Mouse (Mus musculus) cerebellum, postnatal 36 days (tissue): ENCODE measurements around the gene Tmem186.

Experiments used
- DNase-seq, 2 experiments: peaks; one replicate each; pipeline ENCODE4 v3.0.0; 2021 to 2022; ENCODE audit warnings: mixed read lengths in 2 of 2

Gene Tmem186

DNA sequence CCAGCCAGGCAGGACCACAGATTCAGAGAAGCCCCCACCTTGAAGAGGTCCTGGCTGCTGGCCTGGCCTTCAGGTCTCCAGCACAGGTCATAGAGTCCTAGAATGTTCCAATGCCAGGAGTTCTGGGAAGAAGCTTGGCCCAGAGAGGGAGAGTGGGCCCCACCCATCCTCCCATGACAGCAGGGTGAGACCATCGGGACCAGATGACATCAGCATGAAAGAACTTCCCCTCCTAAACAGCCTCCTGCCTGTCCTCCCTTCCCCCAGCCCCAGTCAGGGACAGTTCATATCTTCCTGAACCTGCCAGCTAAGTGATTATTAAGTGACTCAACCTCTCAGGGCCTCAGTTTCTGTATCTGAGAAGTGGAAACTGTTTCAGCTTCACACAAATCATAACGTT is 28.9 kb upstream of the Tmem186 start:
- no peak for DNase-seq

DNA sequence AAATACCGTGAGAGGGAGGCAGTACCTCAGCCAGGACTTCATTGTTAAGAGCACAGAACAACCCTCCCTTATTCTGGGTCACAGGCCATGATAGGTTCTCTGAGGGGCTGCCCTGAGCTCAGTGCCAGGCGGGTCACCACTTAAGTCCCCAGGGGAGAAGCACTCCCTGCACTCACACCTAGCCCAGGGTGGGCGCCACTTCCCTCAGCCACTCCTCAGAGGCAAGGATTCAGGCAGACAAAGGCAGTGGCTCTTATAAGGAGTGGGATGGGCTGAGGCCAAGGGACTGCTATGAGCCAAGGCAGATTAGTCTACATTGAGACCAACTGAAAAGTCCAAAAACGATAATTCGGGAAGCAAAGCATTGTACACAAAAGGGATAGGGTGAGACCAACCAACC is 27.9 kb upstream of the Tmem186 start:
- no peak for DNase-seq

DNA sequence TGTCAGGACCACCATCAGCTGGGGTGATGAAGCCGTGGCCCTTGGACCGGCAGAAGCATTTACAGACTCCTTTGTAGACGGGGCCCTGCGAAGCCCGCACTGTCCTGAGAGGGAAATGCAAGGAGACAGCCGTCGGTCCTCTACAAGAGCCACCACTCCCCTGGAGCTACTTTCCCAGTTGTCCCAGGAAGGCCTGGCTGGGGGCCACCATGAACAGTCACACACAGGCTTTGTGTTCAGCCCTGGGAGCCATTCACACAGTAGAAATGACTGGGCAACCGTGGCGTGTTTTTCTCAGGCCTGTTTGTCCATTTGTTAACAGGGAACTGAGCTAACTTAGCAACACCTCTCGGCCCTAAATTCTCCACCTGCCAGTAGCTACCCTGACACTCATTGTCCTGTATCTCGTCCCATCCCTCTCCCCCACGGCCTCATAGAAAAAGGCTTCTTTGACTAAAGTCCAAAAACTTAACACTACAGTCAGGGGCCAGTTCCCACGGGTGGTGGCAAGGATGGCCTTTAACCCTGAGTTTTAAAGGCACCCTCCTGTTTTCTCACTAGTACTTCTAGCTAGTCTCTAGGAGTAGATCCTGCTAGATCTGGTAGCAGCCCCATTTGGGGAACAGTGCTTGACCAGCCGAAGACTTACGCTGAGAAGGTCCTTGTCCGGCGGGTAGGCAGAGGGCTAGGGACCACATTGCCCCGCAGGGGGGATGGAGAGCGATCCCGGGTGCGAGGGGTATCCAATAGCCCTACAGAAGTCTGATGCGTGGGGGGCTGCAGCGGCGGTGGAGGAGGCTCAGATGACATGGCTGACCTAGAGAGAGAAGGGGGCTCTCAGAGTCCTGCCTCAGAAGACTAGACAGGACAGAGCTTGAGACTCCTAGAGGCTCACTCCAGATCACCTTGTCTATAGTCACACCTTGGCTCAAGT is 26.4 kb upstream of the Tmem186 start:
- no peak for DNase-seq

DNA sequence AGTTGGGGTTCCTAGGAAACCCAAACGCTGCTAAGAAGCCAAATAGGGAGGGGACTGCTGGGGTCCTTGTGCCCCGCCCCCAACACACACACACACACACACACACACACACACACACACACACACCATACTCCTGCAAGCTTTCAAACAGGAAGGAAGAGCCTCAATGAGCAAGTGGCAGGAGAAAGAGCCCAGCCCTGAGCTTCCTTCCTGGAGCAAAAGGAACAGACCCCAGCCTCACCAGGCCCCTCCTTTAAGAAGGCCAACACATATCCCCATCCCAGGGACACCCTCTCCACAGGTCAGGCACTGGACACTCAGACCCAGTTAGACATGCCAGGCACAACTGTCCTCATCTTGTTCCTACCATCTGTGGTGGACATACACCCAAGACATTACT is 25.5 kb upstream of the Tmem186 start:
- DNase-seq, result no peak

DNA sequence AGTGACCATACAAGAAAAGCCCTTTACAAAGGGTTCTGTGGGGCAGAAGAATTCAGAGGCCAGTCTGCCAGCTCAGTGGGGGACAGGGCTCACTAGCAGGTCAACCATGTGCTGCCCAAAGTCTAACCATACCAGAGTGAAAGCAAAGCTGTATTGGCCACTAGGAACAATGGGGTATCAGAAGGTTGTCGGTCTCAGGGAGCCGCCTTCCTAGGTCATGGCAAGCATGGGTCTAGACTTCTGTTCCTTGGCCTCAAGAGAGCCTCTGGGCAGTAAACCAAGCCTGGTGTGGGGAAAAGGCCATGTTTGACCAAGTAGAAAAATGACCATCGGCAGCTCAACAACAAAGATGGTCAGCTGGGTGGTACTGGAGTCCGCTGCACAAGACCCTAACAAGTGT is 21.3 kb upstream of the Tmem186 start:
- DNase-seq, result peak; percentile 27 to 41

DNA sequence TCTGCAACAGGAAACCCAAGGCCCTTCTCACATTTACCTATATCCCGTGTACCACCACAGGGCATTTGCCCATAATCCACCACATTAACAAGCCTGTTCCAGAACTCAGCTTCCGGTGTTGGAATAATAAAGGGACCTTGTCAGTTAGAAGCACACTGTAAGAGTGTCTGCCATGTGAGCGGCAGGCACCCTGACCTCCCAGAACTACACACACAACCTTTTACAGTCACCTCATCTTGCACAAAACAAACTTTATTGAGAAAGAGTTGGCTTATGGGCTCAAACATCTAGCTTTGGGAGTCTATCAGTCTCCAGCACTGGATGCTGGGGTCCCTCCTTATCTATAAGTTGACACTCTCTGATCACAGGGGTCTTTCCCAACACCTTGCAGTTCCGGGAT is 20.8 kb upstream of the Tmem186 start:
- no peak for DNase-seq

DNA sequence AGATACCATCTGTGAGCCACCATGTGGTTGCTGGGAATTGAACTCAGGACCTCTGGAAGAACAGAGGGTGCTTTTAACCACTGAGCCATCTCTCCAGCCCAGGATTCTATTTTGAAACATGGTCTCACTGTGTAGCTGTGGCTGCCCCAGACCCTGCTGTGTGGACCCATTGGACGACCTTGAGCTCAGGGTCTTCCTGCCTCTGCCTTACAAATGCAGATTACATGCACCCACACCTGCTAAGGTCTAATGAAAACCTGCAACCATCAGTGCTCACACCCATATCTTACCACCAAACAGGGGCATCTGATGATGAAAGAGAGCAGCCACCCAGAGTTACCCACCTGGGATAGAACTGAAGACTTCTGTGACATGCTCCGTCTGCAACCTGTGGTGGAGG is 18.7 kb upstream of the Tmem186 start:
- DNase-seq, result no peak

DNA sequence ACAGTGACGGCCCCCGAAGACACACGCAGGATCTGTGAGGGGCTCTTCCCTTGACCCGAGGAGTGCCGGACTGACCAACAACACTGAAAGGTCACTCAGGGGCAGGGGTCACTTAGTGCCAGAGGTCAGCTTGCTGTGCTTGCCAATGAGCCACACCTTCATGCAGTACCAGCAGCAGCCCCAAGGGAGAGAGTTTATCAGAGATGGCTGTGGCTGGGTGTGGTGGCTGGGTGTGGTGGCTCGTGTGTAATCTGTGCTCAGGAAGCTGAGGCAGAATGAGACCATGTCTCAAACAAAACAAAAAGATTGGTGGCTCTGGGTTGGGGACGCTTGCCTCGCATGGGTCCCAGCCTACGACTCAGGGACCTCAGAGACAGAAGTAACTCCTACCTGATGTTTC is 18.1 kb upstream of the Tmem186 start:
- no peak for DNase-seq

DNA sequence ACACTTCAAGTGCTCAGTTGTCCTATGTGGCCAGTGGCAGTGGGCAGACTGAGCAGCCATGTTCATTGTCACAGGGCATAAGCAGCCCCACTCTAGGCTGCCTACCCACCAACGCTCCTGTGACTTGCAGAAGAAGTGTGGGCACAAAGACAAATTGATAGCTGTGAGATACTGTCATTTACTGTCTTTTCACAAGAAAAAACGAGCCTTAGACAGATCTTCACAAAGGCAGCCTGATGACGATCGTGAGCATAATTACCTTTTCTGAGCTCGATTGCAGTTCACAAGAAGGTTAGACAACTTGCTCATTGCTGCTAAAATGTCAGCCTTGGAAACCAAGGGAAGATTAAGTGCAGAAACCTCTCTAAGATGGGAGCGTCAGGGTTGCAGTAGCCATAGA is 17.6 kb upstream of the Tmem186 start:
- DNase-seq, result no peak

DNA sequence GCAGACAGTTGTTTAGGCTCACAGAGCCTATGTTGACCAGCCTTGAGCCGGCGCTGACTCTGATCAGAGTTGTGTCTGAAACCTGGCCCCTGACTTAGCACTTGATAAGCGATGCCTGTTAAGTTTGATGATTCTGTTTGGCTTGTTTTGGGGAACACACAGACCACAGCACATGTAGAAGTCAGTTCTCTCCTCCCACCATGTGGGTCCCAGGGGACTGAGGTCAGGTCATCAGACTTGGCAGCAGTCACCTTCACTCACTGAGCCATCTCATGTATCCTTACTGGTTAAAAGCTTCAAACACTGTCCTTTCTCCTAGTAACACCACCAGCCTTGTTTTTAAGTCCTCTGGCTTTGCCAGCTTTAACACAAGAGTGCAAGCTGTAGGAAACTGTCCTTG is 12.5 kb upstream of the Tmem186 start:
- DNase-seq, result no peak

DNA sequence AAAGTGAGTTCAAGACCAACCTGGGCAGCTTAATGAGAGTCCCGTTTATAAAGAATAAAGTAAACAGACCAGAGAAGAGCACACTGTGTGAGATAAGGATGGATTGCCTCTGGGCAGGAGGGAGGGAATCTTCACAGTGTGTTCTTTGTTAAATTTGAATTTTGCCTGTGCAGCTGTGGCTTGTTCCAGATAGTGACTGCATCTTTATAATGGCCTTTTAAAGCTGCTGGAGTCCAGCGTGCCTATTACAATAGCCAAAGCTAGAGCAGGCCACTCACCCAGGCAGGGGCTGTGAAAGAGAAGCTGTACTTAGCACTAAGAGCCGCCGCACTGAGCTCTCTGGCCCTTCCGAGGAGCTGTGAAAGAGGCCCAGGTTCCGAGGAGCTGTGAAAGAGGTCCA is 8.0 kb upstream of the Tmem186 start:
- no peak for DNase-seq

DNA sequence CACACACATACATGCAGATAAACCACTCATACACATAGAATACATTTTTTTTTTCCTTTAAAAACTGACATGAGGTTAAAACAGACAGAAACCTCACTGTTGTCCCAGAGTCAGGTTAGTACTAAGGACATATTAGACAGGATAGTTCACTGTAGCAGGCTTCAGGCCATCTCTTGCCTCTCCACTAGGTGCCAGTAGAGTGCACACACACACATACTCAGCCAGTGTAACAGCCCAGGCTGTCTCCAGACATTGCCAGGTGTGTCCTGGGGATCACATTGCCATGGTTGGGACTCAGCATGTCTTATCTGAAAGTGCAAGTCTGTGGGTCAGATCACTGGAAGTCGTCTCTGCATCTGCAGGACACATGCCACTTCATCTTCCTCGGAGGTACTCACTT is 6.3 kb upstream of the Tmem186 start:
- DNase-seq, result peak; percentile 35 to 47

DNA sequence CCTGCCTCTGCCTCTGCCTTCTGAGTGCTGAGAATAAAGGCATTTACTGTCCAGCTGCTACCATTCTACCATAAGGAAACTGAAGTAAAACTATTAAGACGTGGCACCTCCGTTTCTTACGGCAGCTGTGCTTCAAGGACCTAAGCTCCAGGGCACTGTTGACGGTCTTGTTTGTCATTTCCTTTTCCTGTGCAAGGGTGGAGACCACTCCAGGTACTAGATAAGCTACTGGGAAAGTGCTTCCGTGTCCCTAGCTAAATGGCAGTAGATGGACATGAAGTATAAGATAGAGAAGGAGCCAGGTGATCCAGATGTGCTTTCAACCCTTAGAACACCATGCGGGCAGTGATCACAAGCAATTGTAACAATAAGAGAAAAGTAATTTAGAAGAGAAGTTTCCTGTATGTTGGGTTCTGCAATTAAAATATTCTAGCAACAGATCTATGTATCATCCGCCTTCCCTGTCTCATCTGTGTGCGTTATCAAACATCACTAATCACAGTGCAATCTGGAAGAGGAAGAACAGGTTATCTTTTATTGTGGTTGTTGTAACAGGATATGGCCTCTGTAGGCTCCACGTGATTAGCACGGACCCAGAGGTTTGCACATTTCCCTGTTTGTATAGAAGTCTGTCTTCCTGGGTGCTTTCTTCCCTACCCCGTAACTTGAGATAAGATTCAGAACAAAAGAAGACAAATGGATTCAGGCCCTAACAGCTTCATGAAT is 2.1 kb upstream of the Tmem186 start:
- no peak for DNase-seq

DNA sequence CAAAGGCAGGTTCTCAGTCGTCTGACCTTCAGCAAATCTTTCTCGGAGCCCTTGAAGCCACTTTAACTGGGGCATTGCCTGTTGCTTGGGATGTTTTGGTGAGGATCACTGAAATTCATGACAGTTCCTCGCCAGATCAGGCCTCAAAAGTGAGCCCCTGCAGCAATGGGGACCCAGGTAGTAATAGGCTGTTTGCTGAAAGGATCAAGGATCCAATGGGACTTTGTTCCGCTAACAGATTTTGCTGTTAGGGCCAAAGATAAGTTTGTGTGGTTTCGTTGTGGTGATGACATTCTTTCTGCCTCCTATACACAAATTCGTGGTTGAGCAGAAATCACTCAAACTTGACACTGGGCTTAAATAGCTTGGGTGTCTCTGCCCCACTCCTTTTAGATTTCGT is 619 bp upstream of the Tmem186 start:
- DNase-seq, result no peak

DNA sequence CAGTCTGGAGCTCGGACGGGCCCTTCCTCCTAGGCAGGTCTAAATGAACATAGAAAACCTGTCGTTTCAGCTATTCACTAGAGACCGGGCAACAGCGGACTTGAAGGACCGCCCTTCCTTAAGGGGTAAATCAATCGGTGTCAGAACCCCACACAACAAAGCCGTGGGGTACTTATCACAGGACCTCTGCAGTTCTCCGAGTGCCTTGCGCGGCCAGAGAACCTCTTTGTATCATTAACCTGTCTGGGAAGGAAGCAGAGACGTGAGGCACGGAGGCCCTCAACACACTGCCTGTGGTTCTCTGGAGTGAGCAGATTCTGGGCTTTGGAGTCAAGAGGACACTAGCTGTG is 670 bp downstream of the Tmem186 start:
- DNase-seq, result no peak

DNA sequence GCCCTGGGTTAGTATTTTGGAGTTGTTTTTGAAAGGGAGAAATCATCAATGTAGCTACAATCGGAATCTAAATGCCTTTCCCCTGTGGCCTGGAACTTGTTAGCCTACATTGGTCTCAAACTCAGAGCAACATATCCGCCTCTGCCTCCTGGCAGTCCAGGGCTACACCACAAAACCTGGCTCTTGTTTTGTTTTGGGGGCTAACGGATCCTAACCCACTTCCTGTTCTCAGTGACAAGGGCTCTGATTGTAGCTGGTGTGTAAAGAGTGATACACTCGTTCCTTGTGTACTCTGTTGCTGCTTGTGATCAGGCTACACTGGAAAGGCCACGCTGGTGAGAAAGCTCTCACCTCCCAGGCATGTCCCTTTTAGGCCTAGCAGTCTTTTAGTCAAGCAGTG is 6.1 kb downstream of the Tmem186 start:
- no peak for DNase-seq

DNA sequence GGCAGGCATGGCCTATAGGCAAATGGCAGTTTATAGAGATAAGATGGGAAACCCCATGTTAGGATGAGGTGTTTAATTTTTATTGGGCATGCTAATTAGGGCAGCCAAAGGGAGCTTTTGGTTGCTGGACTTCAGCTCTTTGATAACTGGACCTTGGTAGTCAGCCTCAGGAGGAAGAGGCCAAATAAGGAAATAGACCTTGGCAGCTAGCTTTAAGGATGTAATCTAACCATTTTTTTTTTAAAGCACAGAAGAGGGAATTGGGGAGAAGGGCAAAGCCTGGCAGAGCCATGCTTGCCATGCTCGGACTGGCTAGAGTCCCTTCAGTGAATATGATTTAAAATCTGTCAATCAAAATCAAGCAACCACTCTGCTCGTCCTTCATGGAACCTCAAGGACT is 7.1 kb downstream of the Tmem186 start:
- no peak for DNase-seq

DNA sequence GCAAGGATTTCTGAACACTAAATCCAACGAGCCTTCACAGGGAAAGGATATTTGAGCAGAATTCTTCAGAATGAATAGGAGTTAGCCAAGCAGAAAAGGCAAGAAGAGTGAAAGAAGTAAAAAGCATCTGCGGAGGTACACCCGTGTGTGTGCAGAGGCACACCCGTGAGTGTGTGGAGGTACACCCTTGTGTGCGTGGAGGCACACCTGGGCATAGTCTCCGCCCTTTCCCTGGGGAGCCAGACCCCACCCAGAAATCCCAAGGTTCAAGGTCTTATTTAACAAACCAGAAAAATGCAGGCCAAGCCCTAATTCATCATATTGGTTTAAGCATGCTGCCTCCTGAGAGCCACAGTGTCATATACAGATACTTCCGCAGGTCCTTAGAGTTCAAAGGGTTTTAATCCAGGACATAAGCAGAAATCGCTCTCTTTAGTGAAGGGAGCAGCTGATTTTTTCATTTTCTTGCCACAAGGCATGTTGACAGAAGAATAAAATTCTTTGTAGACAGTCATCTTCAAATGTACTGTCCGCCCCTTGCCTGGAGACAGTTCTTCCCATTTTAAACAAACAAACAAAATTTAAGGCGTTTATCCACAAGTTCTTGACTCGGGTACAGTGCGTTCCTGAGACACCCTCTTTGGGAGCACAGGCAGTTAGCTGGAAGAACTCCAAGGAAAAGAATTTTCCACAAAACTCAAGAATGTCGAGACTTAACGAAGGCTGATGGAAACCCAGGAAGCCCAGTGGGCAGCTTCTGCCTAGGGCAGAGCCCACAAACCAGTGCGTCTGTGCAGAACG is 17.0 kb downstream of the Tmem186 start:
- DNase-seq, result no peak

DNA sequence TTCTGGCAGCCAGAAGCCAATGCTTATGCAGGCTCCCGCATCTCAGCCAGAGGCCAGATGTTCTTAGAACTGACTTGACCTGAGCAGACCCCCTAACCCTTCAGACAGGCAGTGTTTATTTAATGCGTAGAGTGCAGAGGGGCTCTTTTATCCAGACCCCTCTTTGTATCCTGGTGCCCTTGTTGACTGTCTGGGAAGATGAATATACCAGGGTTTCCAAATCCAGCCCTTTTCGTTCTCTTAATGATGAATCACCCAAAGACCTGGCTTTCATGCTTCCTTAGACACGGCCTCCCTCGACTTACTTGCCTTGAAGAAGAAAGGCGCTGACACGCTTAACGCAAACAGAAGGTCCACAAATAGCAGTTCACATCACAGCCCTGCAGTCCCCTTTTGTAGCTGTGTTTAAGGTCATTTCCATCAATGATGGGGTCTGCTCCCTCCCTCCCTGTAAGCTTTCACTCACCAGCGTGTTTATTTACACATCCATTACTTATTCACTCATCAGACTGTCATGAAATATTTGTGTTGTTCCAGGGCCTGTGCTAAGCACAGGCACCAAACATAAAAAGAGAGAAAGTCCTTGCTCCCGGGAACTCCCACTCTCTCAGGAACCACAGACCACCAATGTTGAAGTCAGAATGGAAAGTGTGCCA is 17.7 kb downstream of the Tmem186 start:
- no peak for DNase-seq

DNA sequence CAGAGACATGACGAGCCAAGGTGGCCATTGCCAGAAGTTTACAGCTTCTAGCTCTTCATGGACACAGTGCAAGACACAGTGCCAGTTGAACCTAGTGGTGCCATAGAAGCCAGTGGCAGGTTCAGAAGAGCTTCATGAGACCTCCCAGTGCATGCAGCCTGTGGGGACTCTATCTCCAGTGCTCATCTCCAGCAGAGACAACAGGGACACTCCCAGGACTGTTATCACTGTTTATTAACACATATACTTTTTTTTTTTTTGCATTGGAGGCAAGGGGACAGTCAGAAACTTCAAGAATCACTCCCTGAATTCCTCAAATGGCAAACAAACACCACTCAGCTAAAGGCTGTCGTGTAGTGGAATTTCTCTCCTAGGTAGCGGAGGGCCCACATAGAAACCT is 24.1 kb downstream of the Tmem186 start:
- no peak for DNase-seq

DNA sequence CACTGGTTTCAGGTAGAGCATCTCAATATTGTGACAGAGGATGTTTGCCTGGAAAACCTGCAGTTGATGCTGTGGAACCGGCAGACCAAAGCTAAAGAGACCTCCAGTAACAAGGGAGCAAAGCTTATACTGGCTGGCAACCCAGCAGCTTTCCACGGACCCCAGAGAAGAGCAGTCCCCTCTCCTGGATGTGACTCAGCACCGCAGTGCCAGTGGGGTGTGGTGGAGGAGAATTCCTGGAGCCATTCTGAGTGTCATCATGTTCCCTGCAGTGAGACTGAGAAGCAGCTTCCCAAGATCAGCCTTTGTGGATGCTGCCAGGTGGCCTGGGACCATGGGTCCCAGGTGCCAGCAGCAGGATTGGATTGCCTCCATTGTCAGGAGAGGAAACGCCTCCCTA is 24.5 kb downstream of the Tmem186 start:
- DNase-seq, result no peak

DNA sequence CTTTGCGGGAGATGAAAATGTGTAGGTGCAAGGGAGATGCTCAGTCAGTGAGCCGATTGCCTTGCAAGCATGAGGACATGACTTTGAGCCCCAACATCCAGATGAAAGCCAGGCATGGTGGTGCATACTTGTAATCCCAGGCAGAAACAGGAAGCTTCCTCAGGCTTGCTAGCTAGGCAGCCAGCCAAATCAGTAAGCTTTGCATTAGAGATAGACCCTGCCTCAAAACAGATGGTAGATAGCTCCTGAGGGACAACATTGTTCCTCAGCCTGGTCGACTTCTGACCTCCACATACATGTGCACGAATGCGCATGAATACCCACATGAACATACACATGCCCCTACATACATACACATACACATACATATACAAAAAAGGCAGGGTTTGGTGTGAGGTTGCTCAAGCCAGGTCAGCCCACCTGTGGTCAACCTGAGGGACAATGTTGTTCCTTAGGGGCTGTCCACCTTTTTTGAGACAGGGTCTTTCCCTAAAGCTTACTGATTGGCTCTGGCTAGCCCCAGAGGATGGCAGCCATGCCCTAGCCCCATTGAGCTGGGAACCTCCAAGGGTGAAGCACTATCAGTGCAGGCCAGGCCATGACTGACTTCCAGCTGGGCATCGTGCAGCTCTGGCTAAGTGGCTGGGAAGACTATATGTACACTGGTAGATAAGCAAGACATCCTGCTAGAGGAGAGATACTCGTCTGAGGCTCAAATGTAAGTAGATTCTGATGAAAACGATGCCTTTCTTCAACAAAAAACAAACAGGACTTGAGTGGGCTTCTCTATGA is 25.1 kb downstream of the Tmem186 start:
- DNase-seq, result no peak
